2 mouse cellular contexts compared by ENCODE assay signal in the genomic region with DNA sequence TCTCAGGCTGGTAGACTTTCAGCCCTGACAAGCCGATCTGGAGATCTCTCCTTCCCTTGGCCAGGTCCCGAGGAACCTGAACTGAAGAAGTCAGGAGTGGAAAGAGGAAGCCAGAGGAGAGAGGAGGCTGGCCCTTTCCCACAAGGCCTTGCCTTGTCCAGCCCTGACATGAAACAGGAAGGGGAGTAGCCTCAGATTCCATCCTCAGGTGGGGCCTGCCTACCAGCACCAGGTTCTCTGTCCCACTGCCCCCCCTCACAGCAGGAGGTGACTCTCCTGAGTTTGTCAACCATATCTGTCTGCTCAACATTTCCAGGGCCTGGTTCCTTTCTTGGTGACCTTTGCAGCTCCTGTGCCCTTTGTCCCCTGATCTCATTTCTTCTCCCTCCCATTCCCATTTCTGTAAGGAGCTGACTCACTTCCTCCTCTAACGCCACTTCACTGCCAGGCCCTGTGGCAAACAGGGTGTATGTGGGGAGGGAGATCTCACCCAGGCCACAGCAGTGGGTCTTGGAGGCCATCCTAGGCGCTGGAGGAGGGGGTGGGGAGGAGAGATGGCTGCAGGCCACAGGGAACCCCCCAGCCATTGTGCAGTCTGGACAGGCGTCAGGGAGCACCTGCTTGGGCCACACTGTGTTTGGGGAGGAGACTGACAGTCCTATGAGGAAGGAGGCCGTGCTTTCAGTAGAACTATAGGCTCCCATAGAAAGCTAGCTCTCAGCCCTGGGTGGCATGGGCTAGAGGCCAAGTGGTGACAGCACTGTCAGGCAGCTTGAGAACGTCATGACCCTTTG.
A peak's percentile ranks its signal among the peaks of the same experiment; 100 is the strongest.
TF ChIP-seq lines count a peak whose summit lies in the region.

No protein-coding gene starts in this region.

TF ChIP-seq in C2C12, 6 proteins besides CTCF, POLR2A, EP300 and RAD21:
- TF ChIP-seq MYOG (IDR thresholded peaks at IDR 0.05; ENCODE audit: control insufficient read depth, extremely low read depth, insufficient read length) (no peak), MAX (IDR thresholded peaks at IDR 0.05) (peak; percentile 62), CEBPB (IDR thresholded peaks at IDR 0.05; ENCODE audit: low read depth) (no peak)
TF ChIP-seq in C2C12: peak in this region for 1.

TF ChIP-seq in MEL, 35 proteins besides CTCF, POLR2A, EP300 and RAD21:
- TF ChIP-seq GABPA (IDR thresholded peaks at IDR 0.05; ENCODE audit: low read depth, low read length), result no peak
- no peak for TF ChIP-seq SMC3 (IDR thresholded peaks at IDR 0.05; ENCODE audit: low read depth, low read length)
- TF ChIP-seq ZMIZ1 (IDR thresholded peaks at IDR 0.05; ENCODE audit: low read depth, low read length), result 0 out of 2 replicates have a peak, but pooled peaks have one; percentile 29
- no peak for TF ChIP-seq ZC3H11A (IDR thresholded peaks at IDR 0.05; ENCODE audit: low read depth, low read length)
- TF ChIP-seq SIN3A (IDR thresholded peaks at IDR 0.05; ENCODE audit: low read length), result no peak; the same call in 1 of the 2 replicates
- TF ChIP-seq MYC (IDR thresholded peaks at IDR 0.05; ENCODE audit: low read depth, low read length), result 0 out of 2 replicates have a peak, but pooled peaks have one; percentile 37
- no peak; the same call in 1 of the 2 replicates for TF ChIP-seq BHLHE40 (IDR thresholded peaks at IDR 0.05; ENCODE audit: borderline replicate concordance, low read depth, low read length)
- TF ChIP-seq NELFE (IDR thresholded peaks at IDR 0.05; ENCODE audit: low read depth, low read length), result peak; percentile 83
- no peak for TF ChIP-seq MYB (IDR thresholded peaks at IDR 0.05; ENCODE audit: low read depth, low read length)
- 0 out of 2 replicates have a peak, but pooled peaks have one; percentile 32 for TF ChIP-seq TCF12 (IDR thresholded peaks at IDR 0.05; ENCODE audit: low read depth, low read length)
- TF ChIP-seq HCFC1 (IDR thresholded peaks at IDR 0.05; ENCODE audit: low read depth, low read length), result peak; percentile 71
- no peak for TF ChIP-seq E2F4 (IDR thresholded peaks at IDR 0.05; ENCODE audit: borderline replicate concordance, low read depth, low read length)
- TF ChIP-seq GATA1 (IDR thresholded peaks at IDR 0.05; ENCODE audit: low read depth, low read length), result no peak
- TF ChIP-seq TBP (IDR thresholded peaks at IDR 0.05; ENCODE audit: low read depth, low read length), result peak; percentile 79
- peak; percentile 53 for TF ChIP-seq ELF1 (IDR thresholded peaks at IDR 0.05; ENCODE audit: low read depth, low read length)
- TF ChIP-seq ETS1 (IDR thresholded peaks at IDR 0.05; ENCODE audit: low read depth, low read length), result 0 out of 2 replicates have a peak, but pooled peaks have one; percentile 11
- no peak for TF ChIP-seq NRF1 (IDR thresholded peaks at IDR 0.05; ENCODE audit: insufficient read depth, low read depth, low read length, poor library complexity, severe bottlenecking)
- no peak for TF ChIP-seq MXI1 (IDR thresholded peaks at IDR 0.05; ENCODE audit: low read depth, low read length)
